1 mouse cellular context compared by ENCODE assay signal in genomic region chr2:72779268-72780163, GRCm38 (mm10).
TF ChIP-seq lines count a peak whose summit lies in the region.

No protein-coding gene starts in this region.

TF ChIP-seq in CH12.LX, 34 proteins besides CTCF, POLR2A, EP300 and RAD21 (continued from another document):
- TF ChIP-seq JUN (IDR thresholded peaks at IDR 0.05; ENCODE audit: insufficient read depth, low read depth, low read length) (0 out of 2 replicates have a peak, but pooled peaks have one; percentile 16), MAX (IDR thresholded peaks at IDR 0.05; ENCODE audit: low read length) (peak; percentile 96), NELFE (IDR thresholded peaks at IDR 0.05; ENCODE audit: low read depth, low read length) (0 out of 2 replicates have a peak, but pooled peaks have one; percentile 3), USF2 (conservative IDR thresholded peaks at IDR 0.05; ENCODE audit: low read depth, low read length) (peak; percentile 98), MXI1 (IDR thresholded peaks at IDR 0.05; ENCODE audit: low read depth, low read length) (peak; percentile 50; the same call in 1 of the 2 replicates), ZMIZ1 (IDR thresholded peaks at IDR 0.05; ENCODE audit: low read depth, low read length) (no peak), ELF1 (IDR thresholded peaks at IDR 0.05; ENCODE audit: low read depth, low read length) (no peak), JUND (conservative IDR thresholded peaks at IDR 0.05; ENCODE audit: low read depth, low read length) (peak; percentile 41; the same call in 1 of the 2 replicates), PAX5 (IDR thresholded peaks at IDR 0.05; ENCODE audit: low read length) (no peak), MEF2A (IDR thresholded peaks at IDR 0.05; ENCODE audit: borderline replicate concordance, low read depth, low read length) (peak; percentile 70; the same call in 1 of the 2 replicates)
